In genomic region chr2:170356667-170357374, GRCm38 (mm10) we compare ENCODE assay signal across 11 mouse cellular contexts.
DNase-seq lines count a peak whose midpoint lies in the region; ATAC-seq and TF ChIP-seq lines count a peak whose summit lies in the region.
"Had no signal": no experiment of that assay in that cellular context is flagged by ENCODE, and none has a peak within 500 bp of the region (broad histone marks: within the 10 kb centered on the region; RNA-seq: fewer than 3 reads in every experiment).

No protein-coding gene starts in this region.

- H3K27me3 ChIP-seq in splenic B cell, adult 2 months (ENCODE audit: control insufficient read depth, insufficient read depth, low read length, poor library complexity, severe bottlenecking) = no peaks in the 10 kb centered on the region

- peak; percentile 47 to 53 for DNase-seq in cerebellum, postnatal 10 days
- no peak for DNase-seq in cerebellum, adult 11-12 months
- no peak for DNase-seq in left cerebral cortex, adult 2 months (ENCODE audit: extremely low spot score in 1 of 2, low spot score in 2 of 2)
- DNase-seq in left cerebral cortex, postnatal 25 days (ENCODE audit: low spot score in 2 of 2) = no peak
- peak; percentile 62 for DNase-seq in induced T-regulatory cell, adult 2 months (ENCODE audit: low read depth)
- peak; percentile 60 for DNase-seq in splenic B cell, adult 2 months (ENCODE audit: low read depth, low spot score)
- DNase-seq in cerebellum, postnatal 4 days (ENCODE audit: low spot score in 2 of 2) = no peak
- DNase-seq: cerebellum, adult 18-20 months; gastrocnemius, postnatal 10 days; right cerebral cortex, postnatal 25 days had no signal

- peak; percentile 40 for TF ChIP-seq CTCF in left cerebral cortex, adult 2 months (IDR thresholded peaks at IDR 0.05)

- H3K27ac ChIP-seq in left cerebral cortex, adult 2 months = no peak overlapping the region

- intact Hi-C loops in left cerebral cortex, adult 2 months (cut with DNase I) = no loop called here
- intact Hi-C loops in left cerebral cortex, postnatal 25 days (cut with DNase I) = no loop called here

- no peak overlapping the region for H3K4me3 ChIP-seq in left cerebral cortex, adult 2 months

- no peaks in the 10 kb centered on the region for H3K36me3 ChIP-seq in splenic B cell, adult 2 months (ENCODE audit: control insufficient read depth, insufficient read depth, low read length, poor library complexity, severe bottlenecking)

- no peak for ATAC-seq in monocyte, adult 5-6 weeks (replicated peaks; ENCODE audit: insufficient number of reproducible peaks, low FRiP score, low TSS enrichment, poor library complexity, severe bottlenecking)

Comparison
In these comparisons a context has a peak if more than half of its experiments do, and no peak if none do; other contexts are left out.
1. DNase-seq: peak in cerebellum, postnatal 10 days (2 of 2), induced T-regulatory cell, adult 2 months (single experiment) and splenic B cell, adult 2 months (single experiment); none in cerebellum, adult 11-12 months (single experiment), left cerebral cortex, adult 2 months (0 of 2), left cerebral cortex, postnatal 25 days (0 of 2) and cerebellum, postnatal 4 days (0 of 2).